Comparison of ENCODE assay signal across 9 mouse cellular contexts in genomic region chr13:93306545-93306944, GRCm38 (mm10). TPM values are rescaled to one million over a fixed set of nuclear protein-coding genes. Genes with fewer than 3 reads are reported as not detected.
A peak's percentile ranks its signal among the peaks of the same experiment; 100 is the strongest.
DNase-seq lines count a peak whose midpoint lies in the region; ATAC-seq and TF ChIP-seq lines count a peak whose summit lies in the region.
"Had no signal": no experiment of that assay in that cellular context is flagged by ENCODE, and none has a peak within 500 bp of the region (broad histone marks: within the 10 kb centered on the region; RNA-seq: fewer than 3 reads in every experiment).

No protein-coding gene starts in this region.

- H3K27ac ChIP-seq in cerebellum, adult 2 months (ENCODE audit: insufficient read depth, low read length), result no peak overlapping the region
- H3K27ac ChIP-seq in liver, embryonic 12.5 days, result no peak overlapping the region
- no peak overlapping the region for H3K27ac ChIP-seq in liver, postnatal 0 days (ENCODE audit: low read depth)
- no peak overlapping the region for H3K27ac ChIP-seq in limb, embryonic 10.5 days
- no peak overlapping the region for H3K27ac ChIP-seq in neural tube, embryonic 12.5 days

- no peak overlapping the region for H3K9ac ChIP-seq in liver, embryonic 12.5 days
- no peak overlapping the region for H3K9ac ChIP-seq in liver, postnatal 0 days (replicated peaks)
- no peak overlapping the region for H3K9ac ChIP-seq in neural tube, embryonic 12.5 days

- no peak for DNase-seq in cerebellum, adult 2 months
- no peak for DNase-seq in cerebellum, postnatal 25 days
- DNase-seq in liver, postnatal 0 days, result no peak
- no peak for DNase-seq in limb, embryonic 10.5 days (ENCODE audit: low spot score)
- no peak for DNase-seq in MN1 (ENCODE audit: low spot score)
- DNase-seq: lung, adult 2 months had no signal

- ATAC-seq in liver, embryonic 12.5 days, result no peak
- no peak for ATAC-seq in liver, postnatal 0 days
- no peak for ATAC-seq in neural tube, embryonic 12.5 days (ENCODE audit: low FRiP score, low read depth)
- no peak for ATAC-seq in monocyte, adult 5-6 weeks (replicated peaks; ENCODE audit: insufficient number of reproducible peaks, low FRiP score, low TSS enrichment, poor library complexity, severe bottlenecking)

- no peaks in the 10 kb centered on the region for H3K9me3 ChIP-seq in liver, embryonic 12.5 days (replicated peaks)
- H3K9me3 ChIP-seq in liver, postnatal 0 days (ENCODE audit: low read length), result no peaks in the 10 kb centered on the region
- H3K9me3 ChIP-seq in limb, embryonic 10.5 days (replicated peaks), result no peaks in the 10 kb centered on the region
- H3K9me3 ChIP-seq in neural tube, embryonic 12.5 days, result no peaks in the 10 kb centered on the region

- WGBS in cerebellum, adult 2 months, result 28% methylated on average over 3 of the region's 3 CpGs
- 56% methylated on average over 3 of the region's 3 CpGs for WGBS in liver, embryonic 12.5 days (ENCODE audit: insufficient replicate concordance)
- WGBS in liver, postnatal 0 days (ENCODE audit: insufficient replicate concordance), result 75% methylated on average over 3 of the region's 3 CpGs
- WGBS in limb, embryonic 10.5 days, result 81% methylated on average over 3 of the region's 3 CpGs
- 66% methylated on average over 3 of the region's 3 CpGs for whole genome bisulfite sequencing in neural tube, embryonic 12.5 days

- TF ChIP-seq CTCF in cerebellum, adult 2 months (IDR thresholded peaks at IDR 0.05; ENCODE audit: borderline replicate concordance, insufficient read depth, low read depth, low read length), result no peak
- TF ChIP-seq CTCF in liver, postnatal 0 days (IDR thresholded peaks at IDR 0.05; ENCODE audit: low read depth), result no peak

- peak overlapping the region; percentile 24 for H3K4me3 ChIP-seq in cerebellum, adult 2 months (replicated peaks; ENCODE audit: insufficient read depth, low read depth, low read length)
- no peak overlapping the region for H3K4me3 ChIP-seq in liver, embryonic 12.5 days
- no peak overlapping the region for H3K4me3 ChIP-seq in liver, postnatal 0 days (ENCODE audit: low read depth, low read length)
- peak overlapping the region; percentile 94; the same call in 1 of the 2 replicates for H3K4me3 ChIP-seq in limb, embryonic 10.5 days
- H3K4me3 ChIP-seq in neural tube, embryonic 12.5 days, result no peak overlapping the region

- H3K27me3 ChIP-seq in cerebellum, adult 2 months (ENCODE audit: control insufficient read depth, insufficient read depth, low read length), result no peaks in the 10 kb centered on the region
- no peaks in the 10 kb centered on the region for H3K27me3 ChIP-seq in liver, embryonic 12.5 days (replicated peaks)
- no peaks in the 10 kb centered on the region for H3K27me3 ChIP-seq in liver, postnatal 0 days (ENCODE audit: insufficient read depth, low read length)
- H3K27me3 ChIP-seq in limb, embryonic 10.5 days (ENCODE audit: low read depth, poor library complexity, severe bottlenecking), result no peaks in the 10 kb centered on the region
- H3K27me3 ChIP-seq in neural tube, embryonic 12.5 days (replicated peaks), result no peaks in the 10 kb centered on the region

- no peaks in the 10 kb centered on the region; the same call in 1 of the 2 replicates for H3K4me1 ChIP-seq in cerebellum, adult 2 months (ENCODE audit: control insufficient read depth, insufficient read depth, low read length)
- H3K4me1 ChIP-seq in liver, embryonic 12.5 days, result peaks cover 49% of the 10 kb centered on the region
- peaks cover 13% of the 10 kb centered on the region for H3K4me1 ChIP-seq in liver, postnatal 0 days (ENCODE audit: insufficient read depth)
- peaks cover 46% of the 10 kb centered on the region for H3K4me1 ChIP-seq in limb, embryonic 10.5 days
- peaks cover 18% of the 10 kb centered on the region for H3K4me1 ChIP-seq in neural tube, embryonic 12.5 days

- no peaks in the 10 kb centered on the region for H3K36me3 ChIP-seq in liver, embryonic 12.5 days
- H3K36me3 ChIP-seq in liver, postnatal 0 days (replicated peaks; ENCODE audit: insufficient read depth, low read length), result no peaks in the 10 kb centered on the region
- no peaks in the 10 kb centered on the region for H3K36me3 ChIP-seq in limb, embryonic 10.5 days
- H3K36me3 ChIP-seq in neural tube, embryonic 12.5 days, result no peaks in the 10 kb centered on the region

- no peak for TF ChIP-seq EP300 in liver, postnatal 0 days (IDR thresholded peaks at IDR 0.05; ENCODE audit: low read depth)

- H3K4me2 ChIP-seq in liver, embryonic 12.5 days, result peak overlapping the region; percentile 90
- H3K4me2 ChIP-seq in liver, postnatal 0 days (ENCODE audit: low read depth, low read length), result no peak overlapping the region
- H3K4me2 ChIP-seq in neural tube, embryonic 12.5 days (replicated peaks), result peak overlapping the region; percentile 74

- TF ChIP-seq POLR2A in cerebellum, adult 2 months (IDR thresholded peaks at IDR 0.05; ENCODE audit: borderline replicate concordance, insufficient read depth, low read length), result no peak

RNA-seq across cellular contexts. Expression of gene Homer1, which starts 7.1 kb away (rescaled TPM):
- polyA plus RNA-seq in cerebellum, adult 2 months (2012; rRNA removed), result 15.7 and 15.8 TPM in 2 replicates
- polyA plus RNA-seq in liver, embryonic 12.5 days (2016; fragmentation: Nextera tagmentation; extraction: Ambion mirVana), result 7.1 and 8.2 TPM in 2 replicates
- 1.2 and 1.6 TPM in 2 replicates for polyA plus RNA-seq in liver, postnatal 0 days (2015; fragmentation: Nextera tagmentation; extraction: Ambion mirVana)
- polyA plus RNA-seq in limb, embryonic 10.5 days (2016; fragmentation: Nextera tagmentation; extraction: Ambion mirVana), result 9.2 and 9.6 TPM in 2 replicates
- polyA plus RNA-seq in neural tube, embryonic 12.5 days (2016; fragmentation: Nextera tagmentation; extraction: Ambion mirVana), result 18.2 and 18.9 TPM in 2 replicates
- total RNA-seq in monocyte, adult 5-6 weeks (2017), result 18.7 to 30.9 TPM (median 19.0 TPM) in 3 replicates

Comparison
In these comparisons a context has a peak if more than half of its experiments do, and no peak if none do; other contexts are left out.
1. H3K4me3 ChIP-seq: peak in cerebellum, adult 2 months (single experiment) and limb, embryonic 10.5 days (single experiment); none in liver, embryonic 12.5 days (single experiment), liver, postnatal 0 days (single experiment) and neural tube, embryonic 12.5 days (single experiment).